Mouse (Mus musculus): ENCODE measurements around the gene Trim56. TPM values are rescaled to one million over a fixed set of nuclear protein-coding genes. Genes with fewer than 3 reads are reported as not detected.

The Trim56 gene
- 77.6 TPM for total RNA-seq (2023)

DNA sequence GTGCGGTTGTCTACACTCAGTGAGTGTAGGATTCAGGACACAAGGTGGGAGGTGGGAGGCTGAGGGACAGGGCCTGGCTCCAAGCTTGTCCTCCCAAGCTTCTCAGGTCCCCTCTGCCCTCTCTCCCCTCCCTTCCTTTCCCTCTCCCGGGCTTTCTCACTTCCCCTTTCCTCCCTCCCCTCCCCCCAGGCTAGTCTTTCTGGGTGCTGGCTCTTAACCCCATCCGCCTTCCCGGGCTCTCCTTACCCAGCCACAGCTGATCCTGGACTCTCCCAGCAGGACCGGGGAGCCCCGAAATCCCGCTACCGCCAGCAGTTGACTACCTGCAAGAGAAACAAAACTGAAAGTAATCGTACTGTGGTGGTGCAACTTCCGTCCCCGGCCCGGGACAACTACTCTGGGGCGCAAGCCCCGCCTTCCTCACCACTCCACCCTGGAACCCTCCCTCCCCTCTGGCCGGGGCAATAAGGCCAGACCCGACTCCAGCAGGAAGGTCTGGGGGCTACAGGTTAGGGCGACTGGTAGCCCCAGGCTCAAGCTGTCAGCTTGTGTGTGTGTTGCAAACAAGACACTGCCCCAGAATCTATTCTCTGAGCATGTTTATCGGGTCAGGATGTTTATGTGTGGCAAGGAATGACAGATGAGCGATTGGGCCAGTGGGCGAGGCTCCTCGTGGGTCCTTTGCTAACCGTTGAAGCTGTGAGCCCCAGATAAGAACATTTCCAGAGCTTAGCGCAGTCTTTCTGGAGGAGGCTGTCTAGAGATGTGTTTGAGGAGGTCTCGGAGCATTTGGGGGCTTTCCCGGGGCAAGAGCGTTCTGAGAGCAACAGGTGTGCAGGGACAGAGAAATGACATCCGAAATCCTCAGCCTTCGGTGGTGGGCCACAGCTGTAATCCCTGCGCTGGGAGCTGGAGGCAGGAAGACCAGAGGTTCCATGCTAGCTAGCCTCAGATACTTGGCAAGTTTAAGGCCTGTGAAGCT is at the start of gene Trim56:
Gene Trim56 (minus strand): TSS at position 344 of the 982 bp plus-strand sequence.

GRCm38 (mm10) chr5:137149272-137149882 is 33.4 kb upstream of the Trim56 start, which contains the start of gene Muc3:
Gene Muc3 (minus strand): TSS chr5:137149322.

GRCm38 (mm10) chr5:137072079-137072960 is 43.7 kb downstream of the Trim56 start, which contains the start of gene Serpine1:
Gene Serpine1 (minus strand): TSS chr5:137072268.

Other genes with a start within 250 kb of the Trim56 start
- gene Col26a1, start 233.0 kb downstream of the Trim56 start, total RNA-seq (2023), result not detected
- gene Ift22, start 208.1 kb downstream of the Trim56 start, total RNA-seq (2023), result 2.6 TPM
- gene Fis1, start 162.9 kb downstream of the Trim56 start, total RNA-seq (2023), result 113 TPM
- not detected for gene Cldn15, start 149.6 kb downstream of the Trim56 start, total RNA-seq (2023)
- gene Plod3, start 129.2 kb downstream of the Trim56 start, total RNA-seq (2023), result 11.8 TPM
- 25.0 TPM for gene Znhit1, start 128.2 kb downstream of the Trim56 start, total RNA-seq (2023)
- 0.21 TPM for gene Vgf, start 89.8 kb downstream of the Trim56 start, total RNA-seq (2023)
- 27.1 TPM for gene Ap1s1, start 70.1 kb downstream of the Trim56 start, total RNA-seq (2023)
- gene Serpine1, start 43.9 kb downstream of the Trim56 start, total RNA-seq (2023), result 0.53 TPM
- not detected for gene Muc3, start 33.1 kb upstream of the Trim56 start, total RNA-seq (2023)
- gene Muc3a, start 96.2 kb upstream of the Trim56 start, total RNA-seq (2023), result 11.7 TPM
- gene Ache, start 171.3 kb upstream of the Trim56 start, total RNA-seq (2023), result 0.44 TPM
- gene Ufsp1, start 178.4 kb upstream of the Trim56 start, total RNA-seq (2023), result 0.76 TPM
- gene Srrt, start 191.5 kb upstream of the Trim56 start, total RNA-seq (2023), result 437 TPM
- gene Trip6, start 198.2 kb upstream of the Trim56 start, total RNA-seq (2023), result 6.0 TPM
- gene Slc12a9, start 217.4 kb upstream of the Trim56 start, total RNA-seq (2023), result 16.2 TPM
- gene Ephb4, start 233.9 kb upstream of the Trim56 start, total RNA-seq (2023), result 0.15 TPM

Data from CD4-positive naive resting alpha-beta T cell, adult 76 days (primary cell).